Mouse (Mus musculus) cerebellum, postnatal 25 days (tissue): ENCODE measurements around the gene Extl1.
"Not testable (repeated sequence)": the region's sequence is repeated elsewhere in the genome, so short reads cannot be mapped to it uniquely, and the experiment has no call there.

Experiments used
- DNase-seq, 2 experiments: peaks; one replicate each; pipeline ENCODE4 v3.0.0; 2021; ENCODE audit warnings: mixed read lengths in 2 of 2

Gene Extl1

GRCm38 (mm10) chr4:134350641-134351040 lies 33.0 kb downstream of the Extl1 start:
- DNase-seq: no peak

- DNase-seq: no peak
These were observed 33.8 kb downstream of the Extl1 start for GRCm38 (mm10) chr4:134349829-134350228.

GRCm38 (mm10) chr4:134348545-134348944 lies 35.1 kb downstream of the Extl1 start:
- DNase-seq: no peak

- DNase-seq: no peak
These were observed 35.6 kb downstream of the Extl1 start for GRCm38 (mm10) chr4:134348078-134348477.

GRCm38 (mm10) chr4:134345802-134346201 lies 37.8 kb downstream of the Extl1 start:
- DNase-seq: no peak

- DNase-seq: no peak
These were observed 39.0 kb downstream of the Extl1 start for GRCm38 (mm10) chr4:134344620-134345019.

- no peak for DNase-seq
These were observed 40.3 kb downstream of the Extl1 start, which contains the start of gene Slc30a2 for GRCm38 (mm10) chr4:134343071-134344031. TSS of gene Slc30a2 (plus strand) at chr4:134343181.

- DNase-seq: no peak
These were observed 41.4 kb downstream of the Extl1 start for GRCm38 (mm10) chr4:134342213-134342779.

GRCm38 (mm10) chr4:134341231-134341630 lies 42.4 kb downstream of the Extl1 start:
- DNase-seq: not testable (repeated sequence)

- DNase-seq: no peak
These were observed 53.4 kb downstream of the Extl1 start for GRCm38 (mm10) chr4:134330281-134330680.

- no peak for DNase-seq
These were observed 54.8 kb downstream of the Extl1 start for GRCm38 (mm10) chr4:134328832-134329231.

GRCm38 (mm10) chr4:134328151-134328550 lies 55.5 kb downstream of the Extl1 start:
- no peak for DNase-seq

GRCm38 (mm10) chr4:134326859-134327530 lies 56.7 kb downstream of the Extl1 start:
- DNase-seq: no peak

- no peak for DNase-seq
These were observed 59.0 kb downstream of the Extl1 start for GRCm38 (mm10) chr4:134324655-134325054.

GRCm38 (mm10) chr4:134321524-134321923 lies 62.1 kb downstream of the Extl1 start:
- no peak for DNase-seq

- DNase-seq: no peak
These were observed 64.0 kb downstream of the Extl1 start for GRCm38 (mm10) chr4:134319674-134320073.

GRCm38 (mm10) chr4:134319074-134319473 lies 64.6 kb downstream of the Extl1 start:
- no peak for DNase-seq

GRCm38 (mm10) chr4:134316390-134316789 lies 67.3 kb downstream of the Extl1 start:
- DNase-seq: no peak

- no peak for DNase-seq
These were observed 68.2 kb downstream of the Extl1 start for GRCm38 (mm10) chr4:134315470-134315869.

- no peak for DNase-seq
These were observed 68.8 kb downstream of the Extl1 start, which contains the start of gene Trim63 for GRCm38 (mm10) chr4:134314876-134315275. TSS of gene Trim63 (plus strand) at chr4:134315120.

- no peak for DNase-seq
These were observed 69.5 kb downstream of the Extl1 start for GRCm38 (mm10) chr4:134314081-134314655.

- no peak for DNase-seq
These were observed 70.7 kb downstream of the Extl1 start for GRCm38 (mm10) chr4:134312901-134313300.

- DNase-seq: no peak
These were observed 71.3 kb downstream of the Extl1 start for GRCm38 (mm10) chr4:134312341-134312740.
